Mouse (Mus musculus) embryonic facial prominence, embryonic 15.5 days (tissue): ENCODE results near the gene Slc39a11. TPM values are rescaled to one million over a fixed set of nuclear protein-coding genes. Genes with fewer than 3 reads are reported as not detected.

Experiments used
- ATAC-seq: fragments of 200-750 bp; cut with Nextera tagmentation; 2 replicates; pipeline ENCODE4 v1.8.0; 2017; ENCODE audit warnings: low read depth, moderate TSS enrichment; ENCODE audit not compliant: insufficient number of reproducible peaks, low FRiP score, low TSS enrichment
- H3K27ac ChIP-seq: fragments of 300-500 bp; sonication (generic); replicated peaks from 2 replicates; pipeline ENCODE4 v1.5.1; 2015; ENCODE audit warnings: mild to moderate bottlenecking, inconsistent platforms
- H3K27me3 ChIP-seq: fragments of 300-500 bp; sonication (generic); 2 replicates; pipeline ENCODE4 v1.6.1; 2015; ENCODE audit warnings: inconsistent platforms
- H3K36me3 ChIP-seq: fragments of 300-500 bp; sonication (generic); 2 replicates; pipeline ENCODE4 v1.6.1; 2015; ENCODE audit warnings: mild to moderate bottlenecking, inconsistent platforms
- H3K4me1 ChIP-seq: fragments of 300-500 bp; sonication (generic); 2 replicates; pipeline ENCODE4 v1.6.1; 2015; ENCODE audit warnings: inconsistent platforms
- H3K4me2 ChIP-seq: fragments of 300-500 bp; sonication (generic); replicated peaks from 2 replicates; pipeline ENCODE4 v1.6.1; 2015; ENCODE audit warnings: mild to moderate bottlenecking, inconsistent platforms
- H3K4me3 ChIP-seq: fragments of 300-500 bp; sonication (generic); replicated peaks from 2 replicates; pipeline ENCODE4 v1.5.1; 2015; ENCODE audit warnings: mild to moderate bottlenecking, inconsistent platforms
- H3K9ac ChIP-seq: fragments of 300-500 bp; sonication (generic); 2 replicates; pipeline ENCODE4 v1.6.1; 2015; ENCODE audit warnings: inconsistent platforms
- H3K9me3 ChIP-seq: fragments of 300-500 bp; sonication (generic); replicated peaks from 2 replicates; pipeline ENCODE4 v1.6.1; 2016; ENCODE audit warnings: inconsistent platforms
- WGBS: fragments of 180-500 bp; shearing (Covaris S2); methylation state at CpG from one replicate; pipeline ENCODE4 v1.1.7; 2015; 5-methylcytosine and 5-hydroxymethylcytosine counted together
- polyA plus RNA-seq: library from polyadenylated mRNA; unstranded; fragments of >200 nt; fragmentation: Nextera tagmentation; extraction: Ambion mirVana; gene quantifications from 2 replicates; pipeline ENCODE4 v1.2.1, GENCODE M21; 2015

Slc39a11 gene
- polyA plus RNA-seq, 1 experiment from 2014 or later = 27.0 TPM

DNA sequence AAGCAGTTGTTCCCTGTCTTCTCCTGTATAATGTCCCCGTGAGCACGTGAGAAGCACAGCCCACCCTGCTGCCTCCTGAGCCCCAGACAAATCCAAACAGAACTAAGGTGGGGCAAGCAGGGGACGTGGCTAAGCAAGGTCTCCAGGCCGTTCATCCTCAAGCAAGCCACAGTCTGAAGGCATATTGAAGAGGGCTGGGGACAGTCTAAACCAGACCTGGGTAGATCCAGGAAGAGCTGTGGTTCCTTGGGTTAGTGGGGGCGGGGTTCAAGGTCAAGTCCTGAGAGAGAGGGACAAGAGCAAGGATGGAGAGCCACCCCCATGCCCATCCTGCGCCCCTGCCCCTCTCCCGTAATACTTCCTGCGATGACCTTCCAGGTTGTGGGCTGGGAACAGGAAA is 452.3 kb downstream of the Slc39a11 start:
- Histone ChIP-seq H3K9ac (no peak overlapping the region), H3K4me2 (no peak overlapping the region), H3K4me3 (no peak overlapping the region), H3K27ac (no peak overlapping the region), H3K9me3 (no peaks in the 10 kb centered on the region), H3K4me1 (peaks cover 27% of the 10 kb centered on the region), H3K27me3 (no peaks in the 10 kb centered on the region), H3K36me3 (no peaks in the 10 kb centered on the region)
- ATAC-seq = no peak
- WGBS = 75% methylated on average over 8 of the region's 8 CpGs

- H3K4me1 ChIP-seq = peaks cover 27% of the 10 kb centered on the region
- H3K27ac ChIP-seq = no peak overlapping the region
- no peaks in the 10 kb centered on the region for H3K27me3 ChIP-seq
- 77% methylated on average over 19 of the region's 19 CpGs for WGBS
- H3K4me3 ChIP-seq = no peak overlapping the region
- no peaks in the 10 kb centered on the region for H3K36me3 ChIP-seq
- H3K4me2 ChIP-seq = no peak overlapping the region
- H3K9me3 ChIP-seq = no peaks in the 10 kb centered on the region
- H3K9ac ChIP-seq = no peak overlapping the region
- ATAC-seq = no peak
Observed at GRCm38 (mm10) chr11:113196234-113197007, 453.5 kb downstream of the Slc39a11 start.

Other genes starting within 250 kb of the Slc39a11 start
- gene Sstr2, start 30.7 kb downstream of the Slc39a11 start, polyA plus RNA-seq = 1.0 and 1.6 TPM in 2 replicates
- 26.7 and 27.6 TPM in 2 replicates for gene Cog1, start 910 bp downstream of the Slc39a11 start, polyA plus RNA-seq
- gene Fam104a, start 34.1 kb upstream of the Slc39a11 start, polyA plus RNA-seq = 48.6 and 49.5 TPM in 2 replicates
- 19.2 and 19.6 TPM in 2 replicates for gene D11Wsu47e, start 34.3 kb upstream of the Slc39a11 start, polyA plus RNA-seq
- 1.6 and 2.1 TPM in 2 replicates for gene Cpsf4l, start 59.9 kb upstream of the Slc39a11 start, polyA plus RNA-seq
- 82.2 and 86.2 TPM in 2 replicates for gene Cdc42ep4, start 101.8 kb upstream of the Slc39a11 start, polyA plus RNA-seq